Mouse (Mus musculus) kidney, embryonic 14.5 days (tissue): Measurements from ENCODE around the gene Ist1. TPM values are rescaled to one million over a fixed set of nuclear protein-coding genes. Genes with fewer than 3 reads are reported as not detected.

Experiments
- ATAC-seq: fragments of 200-750 bp; cut with Nextera tagmentation; 2 replicates; pipeline ENCODE4 v1.8.0; 2017; ENCODE audit warnings: moderate number of reproducible peaks, mild to moderate bottlenecking, moderate TSS enrichment, moderate library complexity; ENCODE audit not compliant: low FRiP score, low TSS enrichment
- H3K27ac ChIP-seq: fragments of 300-500 bp; sonication (generic); 2 replicates; pipeline ENCODE4 v1.5.1; 2014; ENCODE audit warnings: low read depth, mild to moderate bottlenecking, low read length, moderate library complexity, mixed read lengths
- H3K27me3 ChIP-seq: fragments of 300-500 bp; sonication (generic); 2 replicates; pipeline ENCODE4 v1.6.1; 2014; ENCODE audit warnings: mild to moderate bottlenecking, low read length; ENCODE audit not compliant: control insufficient read depth, insufficient read depth
- H3K36me3 ChIP-seq: fragments of 300-500 bp; sonication (generic); 2 replicates; pipeline ENCODE4 v1.6.1; 2014; ENCODE audit warnings: low read length, mixed read lengths; ENCODE audit not compliant: control insufficient read depth, insufficient read depth
- H3K4me1 ChIP-seq: fragments of 300-500 bp; sonication (generic); 2 replicates; pipeline ENCODE4 v1.6.1; 2014; ENCODE audit warnings: low read length, mixed read lengths; ENCODE audit not compliant: control insufficient read depth, insufficient read depth
- H3K4me2 ChIP-seq: fragments of 300-500 bp; sonication (generic); replicated peaks from 2 replicates; pipeline ENCODE4 v1.6.1; 2014; ENCODE audit warnings: low read depth, mild to moderate bottlenecking, low read length
- H3K4me3 ChIP-seq: fragments of 300-500 bp; sonication (generic); 2 replicates; pipeline ENCODE4 v1.5.1; 2014; ENCODE audit warnings: mild to moderate bottlenecking, low read length
- H3K9ac ChIP-seq: fragments of 300-500 bp; sonication (generic); 2 replicates; pipeline ENCODE4 v1.6.1; 2014; ENCODE audit warnings: low read depth, mild to moderate bottlenecking, low read length, moderate library complexity
- H3K9me3 ChIP-seq: fragments of 300-500 bp; sonication (generic); 2 replicates; pipeline ENCODE4 v1.6.1; 2016; ENCODE audit warnings: low read length; ENCODE audit not compliant: control insufficient read depth
- WGBS: fragments of 180-500 bp; shearing (Covaris S2); extraction: QIAGEN DNeasy Blood & Tissue Kit; methylation state at CpG from one replicate; pipeline ENCODE4 v1.1.7; 2014; 5-methylcytosine and 5-hydroxymethylcytosine counted together
- polyA plus RNA-seq: library from polyadenylated mRNA; unstranded; fragments of >200 nt; fragmentation: Nextera tagmentation; extraction: Ambion mirVana; gene quantifications from 2 replicates; pipeline ENCODE4 v1.2.1, GENCODE M21; 2014

Gene Ist1
- polyA plus RNA-seq, 1 experiment from 2014 or later = 143 TPM

- Histone ChIP-seq H3K4me2 (no peak overlapping the region), H3K9me3 (no peaks in the 10 kb centered on the region), H3K27ac (no peak overlapping the region), H3K4me1 (no peaks in the 10 kb centered on the region), H3K9ac (no peak overlapping the region), H3K27me3 (no peaks in the 10 kb centered on the region), H3K4me3 (no peak overlapping the region), H3K36me3 (no peaks in the 10 kb centered on the region)
- WGBS = 65% methylated on average over 6 of the region's 6 CpGs
- ATAC-seq = no peak
Observed at GRCm38 (mm10) chr8:109628638-109629037, 64.4 kb downstream of the Ist1 start.

Other genes with a start within 250 kb of the Ist1 start
- 0.12 TPM in 1 of 2 replicates, not detected in the other for gene Pmfbp1, start 199.2 kb downstream of the Ist1 start, polyA plus RNA-seq
- gene Dhx38, start 127.4 kb downstream of the Ist1 start, polyA plus RNA-seq = 12.4 and 25.0 TPM in 2 replicates
- 24.6 and 27.6 TPM in 2 replicates for gene Txnl4b, start 127.4 kb downstream of the Ist1 start, polyA plus RNA-seq
- 3.4 and 3.8 TPM in 2 replicates for gene Hp, start 114.1 kb downstream of the Ist1 start, polyA plus RNA-seq
- 45.6 and 48.3 TPM in 2 replicates for gene Dhodh, start 84.6 kb downstream of the Ist1 start, polyA plus RNA-seq
- gene Pkd1l3, start 78.7 kb downstream of the Ist1 start, polyA plus RNA-seq = 0.28 TPM in 1 of 2 replicates, not detected in the other
- 29.0 and 36.2 TPM in 2 replicates for gene Zfp821, start 12.3 kb upstream of the Ist1 start, polyA plus RNA-seq
- gene Atxn1l, start 44.5 kb upstream of the Ist1 start, polyA plus RNA-seq = 5.4 and 5.6 TPM in 2 replicates
- 25.3 and 38.8 TPM in 2 replicates for gene Ap1g1, start 85.3 kb upstream of the Ist1 start, polyA plus RNA-seq
- 4.3 and 5.6 TPM in 2 replicates for gene Phlpp2, start 175.3 kb upstream of the Ist1 start, polyA plus RNA-seq